Mouse (Mus musculus): ENCODE measurements at regions not wholly inside any gene's neighbourhood (a gene's known extent, or its start where the extent isn't known, plus 50 kb on each side); places are given as distances from the start of the nearest gene placed in this dataset.
A peak's percentile ranks its signal among the peaks of the same experiment; 100 is the strongest.

DNA sequence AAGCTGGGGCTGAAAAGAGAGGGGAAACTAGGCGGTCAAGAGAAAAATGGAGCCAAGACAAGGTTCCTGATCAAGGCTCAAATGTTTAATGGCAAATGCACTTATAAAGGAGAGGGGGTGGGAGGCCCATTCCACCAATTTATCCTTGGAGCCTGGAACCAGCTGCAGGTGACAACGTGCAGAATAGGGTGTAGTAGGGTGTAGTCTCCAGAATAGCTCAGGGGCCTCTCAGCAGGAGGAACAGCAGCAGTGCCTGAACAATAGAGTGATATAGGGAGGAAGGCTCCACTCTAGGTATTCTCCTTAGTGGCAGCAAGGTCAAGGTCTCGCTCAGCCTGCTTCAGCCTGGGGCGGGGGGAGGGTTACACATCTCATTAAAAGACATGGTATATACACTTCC, 451.7 kb downstream of the Ube2dnl2 start:
- no peak overlapping the region for H3K27ac ChIP-seq (ENCODE audit: insufficient read depth, low read depth, low read length, poor library complexity, severe bottlenecking)
- no peak for TF ChIP-seq HCFC1 (IDR thresholded peaks at IDR 0.05; ENCODE audit: borderline replicate concordance, insufficient read depth, low read length)
- no peak for TF ChIP-seq MAFK (IDR thresholded peaks at IDR 0.05; ENCODE audit: insufficient read depth, low read depth, low read length)
- TF ChIP-seq ZNF384 (IDR thresholded peaks at IDR 0.05; ENCODE audit: low read depth, low read length), result no peak
- no peak for TF ChIP-seq CHD2 (IDR thresholded peaks at IDR 0.05; ENCODE audit: low read depth, low read length)
- no peak for TF ChIP-seq ZC3H11A (IDR thresholded peaks at IDR 0.05; ENCODE audit: borderline replicate concordance, low read depth, low read length)
- in situ Hi-C loops (cut with MboI; ENCODE audit: low sequenced_read_pairs in 2 of 2, unreplicated experiment in 2 of 2), result no loop called here
- H3K36me3 ChIP-seq (ENCODE audit: control insufficient read depth, insufficient read depth, low read length, poor library complexity, severe bottlenecking), result no peaks in the 10 kb centered on the region
- H3K4me3 ChIP-seq (ENCODE audit: insufficient read depth in 1 of 2, low read depth in 1 of 2, low read length in 2 of 2, poor library complexity in 1 of 2, severe bottlenecking in 1 of 2), result no peak overlapping the region
- H3K9ac ChIP-seq (ENCODE audit: insufficient read depth, low read depth, low read length, poor library complexity, severe bottlenecking), result no peak overlapping the region
- H3K4me1 ChIP-seq (ENCODE audit: control insufficient read depth in 2 of 2, insufficient read depth in 2 of 2, low read length in 2 of 2, poor library complexity in 1 of 2), result no peaks in the 10 kb centered on the region
- H3K9me3 ChIP-seq (ENCODE audit: control insufficient read depth, insufficient read depth, low read depth, low read length), result no peaks in the 10 kb centered on the region
- DNase-seq (ENCODE audit: low read depth, low spot score), result no peak

DNA sequence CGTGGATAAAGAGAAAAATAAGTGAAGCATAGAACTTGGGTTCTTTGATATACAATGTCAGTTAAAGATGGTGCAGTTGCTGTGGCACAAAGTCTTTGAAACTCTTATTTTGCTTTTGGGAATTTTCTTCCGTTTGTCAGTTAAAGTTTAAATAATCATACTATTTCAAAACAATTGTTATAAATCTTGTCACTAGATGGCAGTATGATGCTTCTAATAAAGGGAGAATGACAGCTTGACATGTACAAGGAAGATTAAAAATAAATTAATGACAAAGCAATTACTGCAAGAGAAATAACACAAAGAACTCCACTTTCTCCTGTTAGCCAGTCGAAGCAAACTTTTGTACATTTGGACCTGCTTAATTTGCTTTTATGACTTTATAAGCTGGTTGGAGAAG, 489.0 kb downstream of the Ube2dnl2 start:
- no peaks in the 10 kb centered on the region for H3K9me3 ChIP-seq (ENCODE audit: control insufficient read depth, insufficient read depth, low read depth, low read length)
- H3K4me1 ChIP-seq (ENCODE audit: control insufficient read depth in 2 of 2, insufficient read depth in 2 of 2, low read length in 2 of 2, poor library complexity in 1 of 2), result no peaks in the 10 kb centered on the region
- H3K4me3 ChIP-seq (ENCODE audit: insufficient read depth in 1 of 2, low read depth in 1 of 2, low read length in 2 of 2, poor library complexity in 1 of 2, severe bottlenecking in 1 of 2), result no peak overlapping the region
- H3K36me3 ChIP-seq (ENCODE audit: control insufficient read depth, insufficient read depth, low read length, poor library complexity, severe bottlenecking), result no peaks in the 10 kb centered on the region
- no peak for TF ChIP-seq CHD2 (IDR thresholded peaks at IDR 0.05; ENCODE audit: low read depth, low read length)
- no peak for TF ChIP-seq ZNF384 (IDR thresholded peaks at IDR 0.05; ENCODE audit: low read depth, low read length)
- TF ChIP-seq ZC3H11A (IDR thresholded peaks at IDR 0.05; ENCODE audit: borderline replicate concordance, low read depth, low read length), result no peak
- no peak for TF ChIP-seq HCFC1 (IDR thresholded peaks at IDR 0.05; ENCODE audit: borderline replicate concordance, insufficient read depth, low read length)
- no peak for TF ChIP-seq MAFK (IDR thresholded peaks at IDR 0.05; ENCODE audit: insufficient read depth, low read depth, low read length)
- DNase-seq (ENCODE audit: low read depth, low spot score), result peak; percentile 3
- no peak overlapping the region for H3K9ac ChIP-seq (ENCODE audit: insufficient read depth, low read depth, low read length, poor library complexity, severe bottlenecking)
- no peak overlapping the region for H3K27ac ChIP-seq (ENCODE audit: insufficient read depth, low read depth, low read length, poor library complexity, severe bottlenecking)
- in situ Hi-C loops (cut with MboI; ENCODE audit: low sequenced_read_pairs in 2 of 2, unreplicated experiment in 2 of 2), result no loop called here
